Mouse (Mus musculus) E14TG2a.4 (cell line): ENCODE results near the gene Art2b.

Experiments used
- CTCF ChIP-seq: conservative IDR thresholded peaks from 2 replicates; pipeline ENCODE4 v1.5.1; 2014; ENCODE audit warnings: low read length
- NANOG ChIP-seq: IDR thresholded peaks from 2 replicates; pipeline ENCODE4 v1.6.1; 2014; ENCODE audit warnings: borderline replicate concordance, low read length, mixed read lengths

- TF ChIP-seq CTCF (no peak), NANOG (no peak)
Observed at GRCm38 (mm10) chr7:101549266-101549665, 36.1 kb downstream of the Art2b start.
